Mouse (Mus musculus): ENCODE results near the gene Eva1b.

Eva1b gene

GRCm38 (mm10) chr4:126147533-126148160 lies at the start of gene Eva1b:
Gene Eva1b (plus strand): TSS chr4:126147744.
- DNase-seq (ENCODE audit: low spot score): peak; percentile 68

- no peak for DNase-seq (ENCODE audit: low spot score)
These were observed 48.2 kb upstream of the Eva1b start for GRCm38 (mm10) chr4:126099365-126099764.

- no peak for DNase-seq (ENCODE audit: low spot score)
These were observed 46.8 kb upstream of the Eva1b start for GRCm38 (mm10) chr4:126100764-126101163.

- peak; percentile 56 for DNase-seq (ENCODE audit: low spot score)
These were observed 45.3 kb upstream of the Eva1b start for GRCm38 (mm10) chr4:126102061-126102841.

- DNase-seq (ENCODE audit: low spot score): peak; percentile 95
These were observed 44.4 kb upstream of the Eva1b start for GRCm38 (mm10) chr4:126103057-126103581.

GRCm38 (mm10) chr4:126103590-126104068 lies 43.9 kb upstream of the Eva1b start, which contains the start of gene Stk40:
Gene Stk40 (plus strand): TSS chr4:126103957.
- DNase-seq (ENCODE audit: low spot score): peak; percentile 95

GRCm38 (mm10) chr4:126104261-126105075 lies 43.1 kb upstream of the Eva1b start:
- DNase-seq (ENCODE audit: low spot score): peak; percentile 51

GRCm38 (mm10) chr4:126105131-126105783 lies 42.3 kb upstream of the Eva1b start:
- DNase-seq (ENCODE audit: low spot score): no peak

GRCm38 (mm10) chr4:126108061-126108740 lies 39.3 kb upstream of the Eva1b start:
- no peak for DNase-seq (ENCODE audit: low spot score)

- DNase-seq (ENCODE audit: low spot score): no peak
These were observed 37.8 kb upstream of the Eva1b start for GRCm38 (mm10) chr4:126109613-126110373.

- peak; percentile 89 for DNase-seq (ENCODE audit: low spot score)
These were observed 37.0 kb upstream of the Eva1b start for GRCm38 (mm10) chr4:126110374-126111152.

- no peak for DNase-seq (ENCODE audit: low spot score)
These were observed 36.4 kb upstream of the Eva1b start for GRCm38 (mm10) chr4:126111153-126111549.

GRCm38 (mm10) chr4:126113243-126113642 lies 34.3 kb upstream of the Eva1b start:
- no peak for DNase-seq (ENCODE audit: low spot score)

- DNase-seq (ENCODE audit: low spot score): peak; percentile 62
These were observed 33.6 kb upstream of the Eva1b start for GRCm38 (mm10) chr4:126113943-126114342.

- no peak for DNase-seq (ENCODE audit: low spot score)
These were observed 32.1 kb upstream of the Eva1b start for GRCm38 (mm10) chr4:126115411-126115810.

- no peak for DNase-seq (ENCODE audit: low spot score)
These were observed 31.5 kb upstream of the Eva1b start for GRCm38 (mm10) chr4:126115871-126116521.

- DNase-seq (ENCODE audit: low spot score): no peak
These were observed 30.4 kb upstream of the Eva1b start for GRCm38 (mm10) chr4:126117116-126117515.

GRCm38 (mm10) chr4:126118651-126119050 lies 28.9 kb upstream of the Eva1b start:
- DNase-seq (ENCODE audit: low spot score): no peak

- DNase-seq (ENCODE audit: low spot score): no peak
These were observed 28.5 kb upstream of the Eva1b start for GRCm38 (mm10) chr4:126119051-126119450.

Measured in urinary bladder, postnatal 14 days (tissue).